Mouse (Mus musculus): Measurements from ENCODE around the gene Lnx2.

- TF ChIP-seq POLR2A (IDR thresholded peaks at IDR 0.05; ENCODE audit: extremely low read depth, insufficient read depth, low read length) (no peak), CTCF (IDR thresholded peaks at IDR 0.05; ENCODE audit: low read depth, low read length) (peak; percentile 30; the same call in 1 of the 2 replicates)
These were observed 73.1 kb downstream of the Lnx2 start for GRCm38 (mm10) chr5:147003303-147003702.
